Mouse (Mus musculus) hindlimb bud, embryonic 11.5 days (tissue): ENCODE data around the gene Atg16l1.

ENCODE experiments used
- DNase-seq: peaks from one replicate; pipeline ENCODE4 v3.0.0-alpha.2; 2012; ENCODE audit warnings: low read depth, low spot score; ENCODE audit errors: extremely low spot score

Gene Atg16l1

GRCm38 (mm10) chr1:87755641-87756470, at the start of gene Atg16l1:
TSS of gene Atg16l1 (plus strand) at chr1:87755870.
- DNase-seq = peak; percentile 74

DNA sequence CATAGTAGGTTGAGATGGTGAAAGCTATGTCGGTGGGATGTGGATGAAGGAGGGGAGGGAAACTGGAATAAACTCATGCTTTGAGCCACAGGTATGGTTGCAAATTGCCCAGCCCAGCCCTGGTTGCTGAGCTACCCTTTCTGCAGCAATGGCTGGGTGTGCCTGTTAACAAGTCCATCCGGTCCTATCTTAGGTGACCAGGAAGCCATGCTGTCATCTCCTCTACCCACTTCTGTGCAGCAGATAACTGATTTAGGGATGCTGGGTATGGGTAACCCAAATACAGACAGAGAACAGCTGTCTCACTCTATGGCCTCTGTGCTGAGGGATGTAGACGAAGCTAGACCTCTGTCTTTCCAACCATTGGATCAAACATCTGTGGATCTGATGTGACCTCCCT, 49.3 kb upstream of the Atg16l1 start:
- no peak for DNase-seq

DNA sequence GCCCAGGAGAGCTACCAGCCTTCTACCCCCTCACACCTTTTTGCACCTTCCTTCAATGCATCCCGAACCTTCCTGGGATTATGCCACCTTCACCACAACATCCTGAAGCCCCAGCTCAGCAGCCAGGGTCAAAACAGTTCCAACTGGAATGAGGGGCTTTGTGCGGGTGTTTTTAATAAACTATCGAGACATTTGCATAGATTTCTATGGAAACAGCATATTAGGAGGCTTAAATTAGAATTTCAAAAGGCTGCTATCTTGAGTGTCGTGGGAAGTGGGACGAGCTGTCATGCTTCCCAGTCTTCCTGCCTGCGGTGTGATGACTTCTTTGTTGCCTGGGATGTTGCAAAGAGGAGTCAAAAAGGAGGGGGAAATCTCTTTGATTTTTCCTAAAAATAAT, 46.6 kb upstream of the Atg16l1 start:
- DNase-seq = no peak

DNA sequence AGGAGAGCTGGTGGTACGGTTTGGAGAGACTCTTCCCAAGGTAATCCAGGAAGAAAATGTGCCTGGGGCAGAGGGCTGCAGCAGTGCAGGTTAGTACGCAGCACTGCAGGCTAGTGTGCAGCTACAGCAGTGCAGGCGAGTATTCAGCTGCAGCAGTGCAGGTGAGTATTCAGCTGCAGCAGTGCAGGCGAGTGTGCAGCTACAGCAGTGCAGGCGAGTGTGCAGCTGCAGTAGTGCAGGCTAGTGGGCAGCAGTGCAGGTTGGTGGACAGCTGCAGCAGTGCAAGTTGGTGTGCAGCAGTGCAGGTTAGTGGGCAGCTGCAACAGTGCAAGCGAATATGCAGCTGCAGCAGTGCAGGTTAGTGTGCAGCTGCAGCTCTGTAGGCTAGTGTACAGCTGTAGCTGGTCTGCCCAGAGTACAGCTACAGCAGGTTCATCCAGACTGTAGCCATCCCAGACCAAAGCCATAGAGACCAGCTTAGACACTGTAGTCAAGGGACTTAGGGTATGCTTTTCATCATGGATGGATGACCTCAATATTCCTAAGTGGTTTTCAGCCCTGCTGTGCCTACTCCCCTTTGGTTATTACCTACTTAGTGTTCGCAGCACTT, 45.9 kb upstream of the Atg16l1 start:
- no peak for DNase-seq

GRCm38 (mm10) chr1:87711938-87712613, 43.6 kb upstream of the Atg16l1 start:
- no peak for DNase-seq

GRCm38 (mm10) chr1:87712614-87712971, 43.1 kb upstream of the Atg16l1 start:
- DNase-seq = no peak

GRCm38 (mm10) chr1:87721382-87721781, 34.3 kb upstream of the Atg16l1 start:
- DNase-seq = no peak

- DNase-seq = no peak
These were observed 33.6 kb upstream of the Atg16l1 start for GRCm38 (mm10) chr1:87722081-87722480.

DNA sequence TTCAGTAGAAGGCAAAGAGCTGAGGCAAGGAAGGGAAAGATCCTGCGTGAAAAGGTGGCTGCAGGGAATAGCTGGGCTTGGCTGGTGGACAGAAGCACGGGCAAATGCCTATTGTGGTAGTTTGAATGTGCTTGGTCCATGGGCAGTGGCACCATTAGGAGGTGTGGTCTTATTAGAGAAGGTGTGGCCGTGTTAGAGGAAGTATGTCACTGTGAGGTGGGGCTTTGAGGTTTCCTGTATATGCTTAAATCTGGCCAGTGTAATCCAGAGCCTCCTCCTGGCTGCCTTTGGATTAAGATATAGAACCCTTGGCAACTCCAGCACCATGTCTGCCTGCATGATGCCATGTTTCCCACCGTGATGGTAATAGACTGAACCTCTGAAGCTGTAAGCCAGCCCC, 32.3 kb upstream of the Atg16l1 start:
- DNase-seq = no peak

DNA sequence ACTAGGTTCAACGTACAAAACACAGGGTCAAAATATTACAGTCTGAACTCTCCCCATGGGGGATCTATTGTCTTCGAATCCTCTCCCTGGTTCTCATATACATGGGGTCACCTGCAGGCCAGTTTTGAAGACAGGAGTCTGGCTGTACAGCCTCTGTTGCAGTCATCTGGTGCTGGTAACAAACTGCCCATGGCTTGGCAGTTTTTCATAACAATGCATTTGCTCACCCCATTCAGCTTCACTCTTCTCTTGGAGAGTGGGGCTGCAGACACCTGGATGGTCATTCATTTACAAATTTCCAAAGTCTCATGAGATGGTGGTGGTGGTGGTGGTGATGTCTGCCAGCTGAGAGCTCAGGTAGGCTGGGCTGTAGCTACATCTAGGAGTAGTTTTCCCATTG, 26.6 kb upstream of the Atg16l1 start:
- no peak for DNase-seq

GRCm38 (mm10) chr1:87729850-87730249, 25.8 kb upstream of the Atg16l1 start:
- DNase-seq = no peak

GRCm38 (mm10) chr1:87730271-87730670, 25.4 kb upstream of the Atg16l1 start:
- DNase-seq = no peak

DNA sequence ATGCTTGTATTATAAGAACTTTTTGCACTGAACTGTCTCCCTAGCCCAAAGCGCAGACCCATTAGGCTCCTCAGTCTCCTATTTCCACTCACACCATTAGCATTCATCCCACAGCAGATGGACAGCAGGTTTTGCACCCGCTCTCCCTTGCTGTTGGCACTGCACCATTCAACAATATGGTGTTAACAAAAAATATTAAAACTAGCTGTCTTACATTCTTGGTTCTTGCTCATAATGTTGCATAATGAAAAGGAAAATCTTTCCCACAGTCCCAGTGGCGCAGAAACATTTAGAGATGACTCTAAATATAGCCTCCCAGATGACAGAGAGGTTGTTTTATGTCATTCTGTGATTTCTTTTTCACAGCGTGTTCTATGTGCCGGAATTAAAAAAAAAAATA, 22.5 kb upstream of the Atg16l1 start:
- no peak for DNase-seq

DNA sequence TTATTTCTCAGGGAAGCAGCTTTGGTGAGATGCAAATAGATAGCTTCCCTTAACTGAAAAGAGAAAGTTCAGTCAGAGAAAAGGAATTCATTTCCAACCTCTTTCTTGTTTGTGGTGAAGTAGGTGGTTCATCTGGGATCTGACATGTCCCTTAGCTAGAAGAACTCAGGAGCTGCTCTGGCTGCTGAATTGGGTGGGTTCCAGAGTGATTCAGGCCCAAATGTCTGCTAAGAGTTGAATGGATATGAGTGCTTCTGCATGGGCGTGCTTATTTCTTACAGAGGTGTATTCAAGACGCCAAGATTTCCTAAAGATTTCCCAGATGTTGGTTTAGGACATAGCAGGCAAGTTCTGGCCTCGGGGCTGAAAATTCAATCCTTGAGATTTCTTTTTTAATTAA, 21.5 kb upstream of the Atg16l1 start:
- no peak for DNase-seq

DNA sequence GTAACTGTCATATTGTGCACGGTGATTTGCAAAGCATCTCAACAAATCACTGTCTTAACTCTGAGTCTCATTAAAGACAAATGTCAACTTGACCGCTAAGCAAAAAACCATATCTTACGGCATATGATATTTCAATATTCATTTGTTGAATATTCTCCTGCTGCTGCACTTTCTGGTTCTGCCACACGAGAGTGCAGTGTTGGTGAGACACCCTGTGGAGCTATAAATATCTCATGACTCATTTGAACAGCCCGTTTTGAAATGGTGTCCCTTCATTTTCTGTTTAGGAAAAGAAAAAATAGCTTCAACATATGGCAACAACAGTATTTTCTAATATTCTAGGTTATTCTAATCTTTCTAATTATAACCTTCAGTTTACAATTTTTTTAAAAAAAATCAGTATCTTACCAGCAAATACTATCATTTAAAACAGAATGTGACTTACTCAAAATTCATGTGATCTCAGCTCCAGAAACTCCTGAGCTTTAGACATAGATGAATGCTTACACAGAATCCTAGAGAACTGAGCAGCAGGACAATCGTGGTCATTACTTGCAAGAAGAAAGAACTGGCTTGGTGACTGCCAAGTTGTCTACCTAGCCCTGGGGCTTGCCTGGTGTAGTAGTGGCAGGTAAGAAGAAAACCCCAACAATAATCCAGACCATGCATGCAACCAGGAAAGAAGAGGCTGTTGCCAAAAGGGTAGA, 14.9 kb upstream of the Atg16l1 start:
- no peak for DNase-seq

DNA sequence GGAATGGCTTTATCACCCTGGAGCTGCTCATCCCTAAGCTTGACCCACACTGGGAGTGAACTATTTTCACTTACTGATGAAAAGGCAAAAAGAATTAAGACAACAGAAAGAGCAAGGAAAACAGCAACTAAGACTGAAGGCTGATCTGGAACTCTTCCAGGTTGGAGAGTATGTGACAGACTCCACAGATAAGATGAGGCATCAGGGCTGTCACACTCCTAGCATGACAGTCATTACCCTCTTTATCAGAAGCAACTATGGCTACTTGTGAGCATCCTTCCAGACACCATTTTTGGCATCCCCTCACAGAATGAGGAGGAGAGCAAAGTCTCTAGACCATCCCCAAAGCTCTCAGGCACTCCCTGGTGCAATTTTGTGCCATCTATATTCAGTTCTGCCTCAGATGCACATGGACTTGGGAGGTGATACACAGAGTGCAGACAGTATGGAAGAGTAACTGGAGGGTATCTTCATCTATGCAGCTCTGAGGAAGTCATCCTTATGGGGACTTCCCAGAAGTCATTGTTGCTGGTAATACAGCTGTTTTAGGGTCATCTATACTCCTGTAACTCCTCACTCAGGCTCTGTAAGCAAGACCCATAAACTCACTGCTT, 6.2 kb upstream of the Atg16l1 start:
- DNase-seq = no peak

- DNase-seq = no peak
These were observed 8.2 kb downstream of the Atg16l1 start for GRCm38 (mm10) chr1:87763821-87764220.

- DNase-seq = no peak
These were observed 10.1 kb downstream of the Atg16l1 start for GRCm38 (mm10) chr1:87765741-87766140.

DNA sequence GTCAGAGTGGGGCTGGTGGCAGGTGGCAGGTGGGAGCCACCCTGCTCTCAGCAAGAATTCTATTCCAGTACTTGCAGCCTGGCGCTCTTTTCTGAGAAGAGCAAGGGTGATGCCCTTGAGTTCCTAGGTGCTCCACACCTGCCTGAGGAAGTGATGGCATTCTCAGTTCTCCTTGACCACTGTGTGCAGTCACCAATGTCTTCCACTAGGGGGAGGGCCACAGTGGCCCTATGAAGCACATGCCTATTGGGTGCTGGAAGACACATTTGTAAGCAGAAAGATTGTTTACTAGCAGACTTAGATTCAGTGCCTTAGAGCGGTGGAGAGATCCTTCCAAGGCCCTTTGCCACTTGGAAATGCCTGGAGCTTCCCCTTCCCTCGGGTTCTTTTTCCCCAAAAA, 10.6 kb downstream of the Atg16l1 start:
- no peak for DNase-seq

- no peak for DNase-seq
These were observed 13.6 kb downstream of the Atg16l1 start for GRCm38 (mm10) chr1:87769263-87769662.

- DNase-seq = no peak
These were observed 14.8 kb downstream of the Atg16l1 start for GRCm38 (mm10) chr1:87770486-87770885.
